ENCODE assay signal across 8 mouse cellular contexts in genomic region chr11:60115024-60115538, GRCm38 (mm10). TPM values are rescaled to one million over a fixed set of nuclear protein-coding genes. Genes with fewer than 3 reads are reported as not detected.
A peak's percentile ranks its signal among the peaks of the same experiment; 100 is the strongest.
DNase-seq lines count a peak whose midpoint lies in the region; ATAC-seq and TF ChIP-seq lines count a peak whose summit lies in the region.

No protein-coding gene starts in this region.

- intact Hi-C loops in heart, postnatal 10 days (cut with DNase I) = no loop called here

- peak; percentile 61; the same call in 1 of the 2 replicates for TF ChIP-seq POLR2A in lung, adult 2 months (IDR thresholded peaks at IDR 0.05; ENCODE audit: borderline replicate concordance, extremely low read depth, low read depth, low read length)

- peak overlapping the region; percentile 71 to 84 for H3K4me3 ChIP-seq in ES-E14 (ENCODE audit: insufficient read depth in 1 of 2, low read depth in 1 of 2, low read length in 2 of 2, poor library complexity in 1 of 2, severe bottlenecking in 1 of 2)
- peak overlapping the region; percentile 53 for H3K4me3 ChIP-seq in forebrain, embryonic 13.5 days
- peak overlapping the region; percentile 70 for H3K4me3 ChIP-seq in lung, adult 2 months (replicated peaks; ENCODE audit: extremely low read depth, low read depth, low read length)
- H3K4me3 ChIP-seq in neural tube, embryonic 15.5 days (replicated peaks) = peak overlapping the region; percentile 49

- no peak for TF ChIP-seq CTCF in lung, adult 2 months (IDR thresholded peaks at IDR 0.05; ENCODE audit: insufficient read depth, low read length)

- under 1% methylated on average over 41 of the region's 43 CpGs for WGBS in forebrain, embryonic 13.5 days
- WGBS in lung, adult 2 months = under 1% methylated on average over 31 of the region's 43 CpGs
- under 1% methylated on average over 42 of the region's 43 CpGs for WGBS in neural tube, embryonic 15.5 days

- no peaks in the 10 kb centered on the region for H3K27me3 ChIP-seq in forebrain, embryonic 13.5 days
- no peaks in the 10 kb centered on the region for H3K27me3 ChIP-seq in neural tube, embryonic 15.5 days (replicated peaks)

- peak; percentile 93 for DNase-seq in ES-E14 (ENCODE audit: low read depth, low spot score)
- DNase-seq in cerebellum, adult 11 months = peak; percentile 85
- peak; percentile 94 to 96 for DNase-seq in heart, postnatal 10 days
- DNase-seq in layer of hippocampus, adult 18-20 months (ENCODE audit: low spot score in 2 of 2) = peak; percentile 86 to 90
- DNase-seq in lung, adult 2 months = peak; percentile 92
- peak; percentile 93 for DNase-seq in testis, postnatal 14 days (ENCODE audit: low spot score)

- peak; percentile 96 for ATAC-seq in forebrain, embryonic 13.5 days
- peak; percentile 91 for ATAC-seq in neural tube, embryonic 15.5 days (ENCODE audit: low FRiP score)

- peak overlapping the region; percentile 81 for H3K4me2 ChIP-seq in forebrain, embryonic 13.5 days
- H3K4me2 ChIP-seq in neural tube, embryonic 15.5 days = peak overlapping the region; percentile 74

- H3K27ac ChIP-seq in ES-E14 (ENCODE audit: insufficient read depth, low read depth, low read length, poor library complexity, severe bottlenecking) = peak overlapping the region; percentile 87
- H3K27ac ChIP-seq in forebrain, embryonic 13.5 days = peak overlapping the region; percentile 94
- H3K27ac ChIP-seq in neural tube, embryonic 15.5 days (replicated peaks) = peak overlapping the region; percentile 92

- H3K9me3 ChIP-seq in ES-E14 (ENCODE audit: control insufficient read depth, insufficient read depth, low read depth, low read length) = no peaks in the 10 kb centered on the region
- H3K9me3 ChIP-seq in forebrain, embryonic 13.5 days (replicated peaks) = no peaks in the 10 kb centered on the region
- no peaks in the 10 kb centered on the region for H3K9me3 ChIP-seq in neural tube, embryonic 15.5 days (replicated peaks)

- in situ Hi-C loops in ES-E14 (cut with MboI; ENCODE audit: low sequenced_read_pairs in 2 of 2, unreplicated experiment in 2 of 2) = no loop called here

- peak overlapping the region; percentile 80 for H3K9ac ChIP-seq in ES-E14 (ENCODE audit: insufficient read depth, low read depth, low read length, poor library complexity, severe bottlenecking)
- H3K9ac ChIP-seq in forebrain, embryonic 13.5 days = peak overlapping the region; percentile 71
- peak overlapping the region; percentile 58 for H3K9ac ChIP-seq in neural tube, embryonic 15.5 days (replicated peaks)

- peaks cover 2 to 16% of the 10 kb centered on the region in 2 experiments; a peak in 3 of 4 replicates for H3K4me1 ChIP-seq in ES-E14 (ENCODE audit: control insufficient read depth in 2 of 2, insufficient read depth in 2 of 2, low read length in 2 of 2, poor library complexity in 1 of 2)
- peaks cover 49% of the 10 kb centered on the region for H3K4me1 ChIP-seq in forebrain, embryonic 13.5 days
- peaks cover 27% of the 10 kb centered on the region for H3K4me1 ChIP-seq in lung, adult 2 months (ENCODE audit: control insufficient read depth, insufficient read depth, low read length)
- H3K4me1 ChIP-seq in neural tube, embryonic 15.5 days = peaks cover 66% of the 10 kb centered on the region

- no peaks in the 10 kb centered on the region for H3K36me3 ChIP-seq in ES-E14 (ENCODE audit: control insufficient read depth, insufficient read depth, low read length, poor library complexity, severe bottlenecking)
- H3K36me3 ChIP-seq in forebrain, embryonic 13.5 days (ENCODE audit: poor library complexity, severe bottlenecking) = no peaks in the 10 kb centered on the region
- H3K36me3 ChIP-seq in neural tube, embryonic 15.5 days = no peaks in the 10 kb centered on the region

TF ChIP-seq in ES-E14, 5 proteins besides CTCF, POLR2A, EP300 and RAD21:
- no peak for TF ChIP-seq ZC3H11A (IDR thresholded peaks at IDR 0.05; ENCODE audit: borderline replicate concordance, low read depth, low read length)

RNA-seq across cellular contexts. Expression of gene Rai1, which starts 10.3 kb away (rescaled TPM):
- total RNA-seq in ES-E14 (2012; rRNA removed) = 15.5 and 21.0 TPM in 2 replicates
- 26.9 and 31.5 TPM in 2 replicates for polyA plus RNA-seq in forebrain, embryonic 13.5 days (2015; fragmentation: Nextera tagmentation; extraction: Ambion mirVana)
- total RNA-seq in heart, postnatal 10 days (2021) = 10 to 100 TPM; 44.6 to 45.7 TPM
- 10 to 100 TPM; 76.2 to 80.9 TPM for total RNA-seq in layer of hippocampus, adult 18-20 months (2021)
- 46.4 and 47.3 TPM in 2 replicates for polyA plus RNA-seq in lung, adult 2 months (2012; rRNA removed)
- 26.5 and 27.4 TPM in 2 replicates for polyA plus RNA-seq in neural tube, embryonic 15.5 days (2015; fragmentation: Nextera tagmentation; extraction: Ambion mirVana)

Comparison
In these comparisons a context has a peak if more than half of its experiments do, and no peak if none do; other contexts are left out.
1. Peak in every context shown above with its lines: DNase-seq, ATAC-seq, H3K4me3 ChIP-seq and H3K27ac ChIP-seq.